Mouse (Mus musculus) heart, adult 2 months (tissue): Measurements from ENCODE around the gene Hprt.

Experiments
- CTCF ChIP-seq: fragments of 200-600 bp; IDR thresholded peaks from 2 replicates; pipeline ENCODE4 v1.8.1; 2022; ENCODE audit warnings: antibody characterized with exemption, mild to moderate bottlenecking, moderate library complexity
- EP300 ChIP-seq: fragments of 200-500 bp; IDR thresholded peaks from 2 replicates; pipeline ENCODE4 v1.6.1; 2011; ENCODE audit warnings: low read depth, low read length, control low read depth; ENCODE audit not compliant: insufficient read depth
- POLR2A ChIP-seq: fragments of 200-500 bp; IDR thresholded peaks from 2 replicates; pipeline ENCODE4 v1.6.1; 2011; ENCODE audit warnings: mild to moderate bottlenecking, low read depth, low read length, control low read depth; ENCODE audit not compliant: insufficient read depth

DNA sequence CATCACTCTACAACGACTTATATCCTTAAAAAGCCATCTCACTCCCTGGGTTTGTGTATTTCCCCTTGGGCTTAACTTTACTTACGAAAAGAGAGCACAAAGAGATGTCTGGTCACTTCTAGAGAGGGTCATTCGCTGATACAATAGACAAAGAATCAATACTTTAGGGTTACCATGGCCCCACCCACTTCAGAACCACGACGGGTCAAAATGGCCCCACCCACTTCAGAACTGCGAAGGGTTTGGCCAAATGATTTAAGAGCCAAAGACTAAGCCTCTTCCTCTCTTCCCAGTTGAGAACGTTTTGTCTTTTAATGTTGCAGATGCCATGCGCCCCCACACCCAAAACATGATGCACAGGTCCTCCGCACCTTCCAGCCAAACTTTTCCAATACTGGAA lies 67.8 kb downstream of the Hprt start:
- no peak for TF ChIP-seq CTCF
- TF ChIP-seq POLR2A = no peak
- TF ChIP-seq EP300 = no peak
